Mouse (Mus musculus): ENCODE results near the gene Chmp3. TPM values are rescaled to one million over a fixed set of nuclear protein-coding genes. Genes with fewer than 3 reads are reported as not detected.

Gene Chmp3
- polyA plus RNA-seq, 1 experiment: 211 TPM

- TF ChIP-seq CTCF (IDR thresholded peaks at IDR 0.05; ENCODE audit: borderline replicate concordance, insufficient read depth, low read length) (no peak), POLR2A (IDR thresholded peaks at IDR 0.05; ENCODE audit: low read depth, low read length) (no peak)
Observed at GRCm38 (mm10) chr6:71631196-71631595, 87.6 kb downstream of the Chmp3 start.

GRCm38 (mm10) chr6:71631706-71632461, 88.3 kb downstream of the Chmp3 start:
- H3K4me1 ChIP-seq (ENCODE audit: control insufficient read depth, insufficient read depth, low read length): no peaks in the 10 kb centered on the region; the same call in 1 of the 2 replicates
- peak overlapping the region; percentile 71 for H3K27ac ChIP-seq (ENCODE audit: insufficient read depth, low read length)

More at GRCm38 (mm10) chr6:71631196-71631595, 87.6 kb downstream of the Chmp3 start:
- Histone ChIP-seq H3K27ac (ENCODE audit: insufficient read depth, low read length) (no peak overlapping the region), H3K4me1 (ENCODE audit: control insufficient read depth, insufficient read depth, low read length) (no peaks in the 10 kb centered on the region; the same call in 1 of the 2 replicates), H3K4me3 (ENCODE audit: insufficient read depth, low read length) (peak overlapping the region; percentile 67)

More at GRCm38 (mm10) chr6:71631706-71632461, 88.3 kb downstream of the Chmp3 start:
- TF ChIP-seq CTCF (IDR thresholded peaks at IDR 0.05; ENCODE audit: borderline replicate concordance, insufficient read depth, low read length) (no peak), POLR2A (IDR thresholded peaks at IDR 0.05; ENCODE audit: low read depth, low read length) (no peak)
- H3K4me3 ChIP-seq (ENCODE audit: insufficient read depth, low read length): peak overlapping the region; percentile 67

Other genes with a start within 250 kb of the Chmp3 start
- 0.38 TPM in 1 of 2 replicates, not detected in the other for gene Smyd1, start 221.6 kb upstream of the Chmp3 start, polyA plus RNA-seq (2011; ENCODE audit: insufficient read length, low read depth, missing spikeins)
- not detected in 2 replicates for gene Cd8b1, start 221.0 kb upstream of the Chmp3 start, polyA plus RNA-seq (2011; ENCODE audit: insufficient read length, low read depth, missing spikeins)
- gene Cd8a, start 170.4 kb upstream of the Chmp3 start, polyA plus RNA-seq (2011; ENCODE audit: insufficient read length, low read depth, missing spikeins): not detected in 2 replicates
- 28.4 and 43.2 TPM in 2 replicates for gene Rmnd5a, start 103.2 kb upstream of the Chmp3 start, polyA plus RNA-seq (2011; ENCODE audit: insufficient read length, low read depth, missing spikeins)
- 20.9 and 23.3 TPM in 2 replicates for gene Rnf103, start 49.9 kb upstream of the Chmp3 start, polyA plus RNA-seq (2011; ENCODE audit: insufficient read length, low read depth, missing spikeins)
- gene Kdm3a, start 89.2 kb downstream of the Chmp3 start, polyA plus RNA-seq (2011; ENCODE audit: insufficient read length, low read depth, missing spikeins): 40.1 and 44.1 TPM in 2 replicates
- gene Reep1, start 163.8 kb downstream of the Chmp3 start, polyA plus RNA-seq (2011; ENCODE audit: insufficient read length, low read depth, missing spikeins): 2.2 and 4.5 TPM in 2 replicates

Data from embryonic fibroblast, embryonic 13.5 days (primary cell).